In genomic region chr2:119669010-119669409, GRCm38 (mm10) we compare ENCODE assay signal across 8 mouse cellular contexts. TPM values are rescaled to one million over a fixed set of nuclear protein-coding genes. Genes with fewer than 3 reads are reported as not detected.
DNase-seq lines count a peak whose midpoint lies in the region; ATAC-seq and TF ChIP-seq lines count a peak whose summit lies in the region.

No protein-coding gene starts in this region.

- peak; percentile 36; the same call in 1 of the 2 replicates for TF ChIP-seq CTCF in thymus, adult 2 months (IDR thresholded peaks at IDR 0.05; ENCODE audit: borderline replicate concordance, control insufficient read depth, extremely low read depth, insufficient read depth, low read length, poor library complexity)

- DNase-seq in heart, adult 11 months, result peak; percentile 60
- DNase-seq in heart, adult 9 months (ENCODE audit: low spot score in 2 of 2), result no peak
- DNase-seq in thymus, adult 2 months, result peak; percentile 28
- no peak for DNase-seq in thymus, adult 18-20 months
- peak; percentile 25 for DNase-seq in large intestine, adult 2 months (ENCODE audit: low read depth, low spot score)
- peak; percentile 27 for DNase-seq in thymus, postnatal 25 days
- no peak for DNase-seq in cerebellum, adult 8-10 months

- no peak for ATAC-seq in megakaryocyte, adult 5-6 weeks (ENCODE audit: poor library complexity, severe bottlenecking)

- H3K4me3 ChIP-seq in thymus, adult 2 months (ENCODE audit: control insufficient read depth, insufficient read depth, low read length), result no peak overlapping the region

- TF ChIP-seq POLR2A in thymus, adult 2 months (IDR thresholded peaks at IDR 0.05; ENCODE audit: control insufficient read depth, extremely low read depth, insufficient read depth, low read length, poor library complexity), result no peak

- H3K27me3 ChIP-seq in thymus, adult 2 months (ENCODE audit: control insufficient read depth, insufficient read depth, low read length), result no peaks in the 10 kb centered on the region

- H3K4me1 ChIP-seq in thymus, adult 2 months (replicated peaks; ENCODE audit: control insufficient read depth, insufficient read depth, low read length), result no peaks in the 10 kb centered on the region

- WGBS in thymus, adult 2 months, result 38% methylated on average over 7 of the region's 7 CpGs
- 21% methylated on average over 7 of the region's 7 CpGs for WGBS in large intestine, adult 2 months

- H3K36me3 ChIP-seq in thymus, adult 2 months (ENCODE audit: control insufficient read depth, insufficient read depth, low read length), result no peaks in the 10 kb centered on the region

- no peak overlapping the region for H3K27ac ChIP-seq in thymus, adult 2 months (ENCODE audit: control insufficient read depth, insufficient read depth, low read length)

RNA-seq across cellular contexts. Expression of gene Rtf1, which starts 5.9 kb away (rescaled TPM):
- polyA plus RNA-seq in thymus, adult 2 months (2012; rRNA removed), result 17.3 and 21.0 TPM in 2 replicates
- polyA plus RNA-seq in large intestine, adult 2 months (2012; rRNA removed), result 6.3 and 6.5 TPM in 2 replicates
- total RNA-seq in megakaryocyte, adult 5-6 weeks (2015), result 29.7 and 32.6 TPM in 2 replicates
- 26.7 and 27.0 TPM in 2 replicates for total RNA-seq in megakaryocyte, adult 5-6 weeks (2017)

RNA-seq across cellular contexts. Expression of gene Ndufaf1, which starts 6.4 kb away (rescaled TPM):
- polyA plus RNA-seq in thymus, adult 2 months (2012; rRNA removed), result 4.1 and 5.0 TPM in 2 replicates
- polyA plus RNA-seq in large intestine, adult 2 months (2012; rRNA removed), result 4.8 and 5.2 TPM in 2 replicates
- 15.8 and 16.4 TPM in 2 replicates for total RNA-seq in megakaryocyte, adult 5-6 weeks (2015)
- 8.8 and 13.0 TPM in 2 replicates for total RNA-seq in megakaryocyte, adult 5-6 weeks (2017)

RNA-seq across cellular contexts. Expression of gene Oip5, which starts 50.7 kb away (rescaled TPM):
- polyA plus RNA-seq in thymus, adult 2 months (2012; rRNA removed), result 21.8 and 30.0 TPM in 2 replicates
- 5.0 and 7.2 TPM in 2 replicates for polyA plus RNA-seq in large intestine, adult 2 months (2012; rRNA removed)
- total RNA-seq in megakaryocyte, adult 5-6 weeks (2015), result 17.7 and 20.5 TPM in 2 replicates
- total RNA-seq in megakaryocyte, adult 5-6 weeks (2017), result 15.3 and 17.2 TPM in 2 replicates

RNA-seq across cellular contexts. Expression of gene Nusap1, which starts 50.9 kb away (rescaled TPM):
- polyA plus RNA-seq in thymus, adult 2 months (2012; rRNA removed), result 11.1 and 13.5 TPM in 2 replicates
- 3.6 and 4.2 TPM in 2 replicates for polyA plus RNA-seq in large intestine, adult 2 months (2012; rRNA removed)
- 144 and 159 TPM in 2 replicates for total RNA-seq in megakaryocyte, adult 5-6 weeks (2015)
- 156 and 168 TPM in 2 replicates for total RNA-seq in megakaryocyte, adult 5-6 weeks (2017)

Comparison
In these comparisons a context has a peak if more than half of its experiments do, and no peak if none do; other contexts are left out.
1. DNase-seq: peak in heart, adult 11 months (single experiment), thymus, adult 2 months (single experiment), large intestine, adult 2 months (single experiment) and thymus, postnatal 25 days (single experiment); none in heart, adult 9 months (0 of 2), thymus, adult 18-20 months (0 of 2) and cerebellum, adult 8-10 months (single experiment).